Mouse (Mus musculus): ENCODE data around the gene Gramd4. TPM values are rescaled to one million over a fixed set of nuclear protein-coding genes. Genes with fewer than 3 reads are reported as not detected.
"Not testable (repeated sequence)": the region's sequence is repeated elsewhere in the genome, so short reads cannot be mapped to it uniquely, and the experiment has no call there.

Gramd4 gene
- polyA plus RNA-seq, 1 experiment = 17.5 TPM

DNA sequence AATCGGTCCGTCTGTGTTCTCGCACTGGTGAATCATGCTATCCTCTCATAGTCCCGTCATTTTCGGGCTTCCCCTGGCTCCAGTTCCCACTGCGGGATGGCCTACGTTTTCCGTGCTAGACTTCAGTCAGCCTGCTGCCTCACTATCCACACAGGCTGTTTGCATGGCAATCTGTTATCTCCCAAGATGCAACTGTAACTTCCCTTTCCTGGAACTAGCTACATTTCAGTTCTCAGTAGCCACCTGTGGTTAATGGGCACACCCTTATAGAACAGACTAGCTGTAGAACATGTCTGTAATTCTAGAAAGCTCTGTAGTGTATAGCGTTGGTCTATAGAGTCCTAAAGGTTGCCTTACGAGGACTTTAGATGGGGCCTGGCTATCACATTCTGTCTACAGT is 6.3 kb upstream of the Gramd4 start:
- no peak for DNase-seq (ENCODE audit: low spot score)

DNA sequence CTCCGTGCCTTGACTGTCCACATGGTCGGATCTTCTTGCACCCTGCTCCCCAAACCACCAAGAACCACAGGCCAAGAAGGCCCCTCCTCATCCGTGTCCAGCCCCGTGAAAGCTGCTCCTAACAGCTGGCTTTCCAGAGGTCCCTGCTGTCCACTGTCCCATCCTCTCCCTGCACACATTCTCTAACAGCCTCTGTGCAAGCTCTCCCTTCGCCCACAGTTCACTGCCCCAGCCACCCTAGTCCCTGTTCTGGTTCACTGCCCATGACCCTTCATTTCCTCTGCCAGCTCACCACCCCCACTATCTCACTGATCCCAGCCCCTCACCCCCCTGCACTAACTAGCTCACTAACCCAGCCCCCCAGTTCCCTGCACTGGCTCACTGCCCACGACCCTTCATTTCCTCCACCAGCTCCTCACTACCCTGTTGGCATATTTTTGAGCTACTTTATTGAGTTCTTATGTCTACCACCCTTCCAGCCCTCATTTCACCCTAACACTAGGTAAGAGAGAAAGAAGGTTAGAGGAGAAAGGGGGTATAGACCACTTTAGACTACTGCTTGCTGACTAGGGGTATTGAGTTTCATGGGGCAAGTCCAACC is 5.5 kb upstream of the Gramd4 start:
- DNase-seq (ENCODE audit: low spot score) = no peak

DNA sequence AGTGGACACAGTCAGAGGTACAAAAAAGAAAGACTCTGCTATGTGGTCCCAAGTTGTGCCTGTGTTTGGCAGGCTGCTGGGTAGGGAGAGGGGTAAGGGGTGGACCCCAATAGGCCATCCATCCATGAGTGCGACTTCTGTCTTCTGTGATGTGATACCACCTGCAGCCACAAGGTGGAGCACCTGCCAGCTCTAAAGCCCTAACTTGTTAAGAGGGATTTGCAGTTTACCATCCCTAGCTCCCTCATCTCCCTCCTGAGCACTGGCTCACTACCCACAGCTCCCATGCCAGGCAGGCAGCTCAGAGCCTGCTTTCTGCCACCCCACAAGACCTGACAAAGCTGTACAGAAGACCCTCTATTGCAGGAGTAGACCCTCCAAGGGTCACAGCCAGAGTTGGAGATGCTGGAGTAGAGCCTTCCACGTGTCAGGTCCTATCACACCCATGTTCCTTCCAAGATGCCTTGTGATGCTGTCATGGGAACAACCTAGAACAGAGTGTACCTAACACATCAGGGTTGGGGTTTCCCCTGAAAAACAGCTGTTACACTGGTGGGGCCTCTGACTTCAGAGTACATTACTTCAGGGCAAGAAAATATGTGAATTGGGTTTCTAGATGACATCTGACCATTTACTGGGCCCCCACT is 3.5 kb upstream of the Gramd4 start:
- peak; percentile 67 for DNase-seq (ENCODE audit: low spot score)

DNA sequence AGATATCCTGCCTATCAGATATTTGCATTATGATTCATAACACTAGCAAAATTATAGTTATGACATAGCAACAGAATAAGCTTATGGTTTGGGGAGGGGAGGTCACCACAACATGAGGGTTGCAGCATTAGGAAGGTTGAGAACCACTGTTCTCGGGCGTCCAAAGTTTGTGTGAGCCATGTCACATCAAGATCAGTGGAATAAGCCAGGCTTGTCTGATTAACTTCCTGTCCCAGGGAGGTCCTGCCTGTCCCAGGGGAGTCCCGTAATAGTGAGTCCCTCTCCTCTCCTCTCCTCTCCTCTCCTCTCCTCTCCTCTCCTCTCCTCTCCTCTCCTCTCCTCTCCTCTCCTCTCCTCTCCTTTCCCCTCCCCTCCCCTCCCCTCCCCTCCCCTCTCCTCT is 2.6 kb upstream of the Gramd4 start:
- DNase-seq (ENCODE audit: low spot score) = not testable (repeated sequence)

DNA sequence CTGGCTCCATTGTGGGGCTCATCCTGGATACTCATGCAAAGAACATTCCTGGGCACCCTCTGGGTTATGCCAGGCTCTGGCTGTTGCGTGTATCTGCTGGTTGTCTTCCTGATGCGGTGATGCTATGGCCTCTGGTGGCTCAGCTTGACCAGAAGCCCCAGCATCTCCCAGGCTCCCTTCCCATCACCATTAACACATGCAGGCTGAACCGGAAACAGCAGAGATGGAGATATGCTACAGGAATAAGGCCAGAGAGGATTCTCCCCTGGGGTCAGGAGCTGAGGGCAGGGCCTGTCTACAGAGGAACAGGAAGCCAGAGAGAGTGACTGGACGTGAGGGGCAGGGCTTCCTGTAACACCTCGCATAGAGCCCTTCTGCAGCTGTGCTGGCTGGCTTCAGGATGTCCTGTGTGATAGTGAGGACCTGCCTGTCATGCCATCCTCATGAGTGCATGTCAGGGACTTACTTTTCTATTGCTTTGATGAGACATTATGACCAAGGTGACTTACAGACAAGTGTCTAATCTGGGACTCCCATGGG is 1.2 kb upstream of the Gramd4 start:
- no peak for DNase-seq (ENCODE audit: low spot score)

DNA sequence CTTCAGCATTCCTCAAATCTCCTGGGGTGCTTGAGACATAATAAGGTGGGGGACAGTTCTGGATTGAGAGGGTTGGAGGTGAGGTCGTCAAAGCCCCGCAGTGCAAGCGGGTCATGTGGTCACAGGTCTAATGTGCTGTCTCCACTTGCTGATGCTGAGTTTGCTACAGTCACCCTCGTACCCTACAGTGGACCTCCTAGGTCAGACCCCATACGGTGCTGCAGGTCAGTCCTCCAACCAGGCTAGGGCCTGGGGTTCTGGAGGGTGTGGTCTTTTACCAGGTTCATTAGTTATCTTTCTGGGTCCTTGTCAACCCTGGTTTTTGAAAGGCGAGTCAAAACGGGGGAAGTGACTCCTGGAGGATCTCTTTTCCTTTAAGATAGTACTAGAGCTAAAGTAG is 413 bp downstream of the Gramd4 start:
- no peak for DNase-seq (ENCODE audit: low spot score)

DNA sequence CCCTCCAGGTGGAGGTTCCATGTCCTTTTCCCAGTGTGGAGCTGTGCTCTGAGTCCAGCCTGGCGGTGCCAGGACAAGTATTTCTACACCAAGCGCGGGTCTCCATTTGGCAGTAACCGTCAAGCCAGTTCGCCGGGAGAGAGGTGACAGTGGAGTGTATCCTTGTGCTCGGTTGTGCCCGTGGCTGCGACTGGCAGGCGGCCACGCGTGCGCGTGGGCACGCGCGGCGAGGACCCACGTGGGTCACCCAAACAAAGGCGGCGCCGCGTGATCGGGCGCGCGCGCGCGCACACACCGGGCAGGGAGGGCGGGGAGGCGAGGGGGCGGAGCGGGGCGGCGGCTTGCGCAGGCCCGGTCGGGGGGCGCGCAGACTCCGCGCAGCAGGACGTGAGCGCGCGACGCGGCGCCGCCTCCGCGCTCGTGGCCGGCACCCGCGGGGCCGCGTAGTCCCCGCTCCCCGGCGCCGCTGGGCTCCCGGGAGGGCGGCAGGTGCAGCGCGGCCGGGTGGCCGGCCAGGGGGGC is 960 bp downstream of the Gramd4 start:
- peak; percentile 59 for DNase-seq (ENCODE audit: low spot score)

DNA sequence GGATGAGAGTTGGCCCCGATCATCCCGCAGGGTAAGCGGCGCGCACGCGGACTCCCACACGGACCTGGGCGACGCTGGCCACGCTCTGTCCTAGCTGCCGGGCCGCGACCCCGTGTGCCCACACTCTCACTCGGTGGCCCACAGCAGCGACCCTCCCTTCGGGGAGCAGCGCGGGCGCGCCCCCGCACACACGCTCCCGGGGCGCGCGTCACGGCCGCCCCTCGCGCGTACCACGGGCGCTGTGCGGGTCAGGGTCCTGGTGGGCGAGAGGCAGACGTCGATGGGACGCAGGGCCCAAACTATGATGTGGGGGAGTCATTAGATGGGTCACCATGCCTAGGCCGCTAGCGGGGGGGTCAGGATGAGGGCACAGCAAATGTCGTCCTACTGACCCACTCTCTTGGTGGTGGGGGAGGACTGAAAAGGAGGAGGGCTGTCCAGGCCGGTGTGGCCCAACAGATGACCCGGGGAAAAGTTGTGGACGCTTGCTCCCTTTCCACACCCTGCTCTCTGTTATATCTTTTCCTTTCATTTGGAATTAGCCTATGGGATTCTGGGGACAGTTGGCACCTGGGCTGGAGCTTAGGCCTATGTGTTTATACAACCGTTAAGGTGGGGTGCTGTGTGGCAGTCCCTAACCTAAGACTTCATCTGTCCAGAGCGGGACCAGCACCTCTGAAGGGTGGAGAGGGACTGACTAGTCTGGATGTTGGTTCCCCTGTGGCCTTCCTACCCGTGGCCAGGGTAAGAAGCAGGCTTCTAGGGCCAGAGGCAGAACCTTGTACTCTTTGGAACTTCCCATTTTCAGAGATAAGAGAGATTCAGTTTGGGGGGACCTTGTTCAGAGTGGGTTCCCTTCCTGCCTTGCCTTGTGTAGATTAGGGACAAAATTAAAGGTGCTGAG is 1.7 kb downstream of the Gramd4 start:
- no peak for DNase-seq (ENCODE audit: low spot score)

DNA sequence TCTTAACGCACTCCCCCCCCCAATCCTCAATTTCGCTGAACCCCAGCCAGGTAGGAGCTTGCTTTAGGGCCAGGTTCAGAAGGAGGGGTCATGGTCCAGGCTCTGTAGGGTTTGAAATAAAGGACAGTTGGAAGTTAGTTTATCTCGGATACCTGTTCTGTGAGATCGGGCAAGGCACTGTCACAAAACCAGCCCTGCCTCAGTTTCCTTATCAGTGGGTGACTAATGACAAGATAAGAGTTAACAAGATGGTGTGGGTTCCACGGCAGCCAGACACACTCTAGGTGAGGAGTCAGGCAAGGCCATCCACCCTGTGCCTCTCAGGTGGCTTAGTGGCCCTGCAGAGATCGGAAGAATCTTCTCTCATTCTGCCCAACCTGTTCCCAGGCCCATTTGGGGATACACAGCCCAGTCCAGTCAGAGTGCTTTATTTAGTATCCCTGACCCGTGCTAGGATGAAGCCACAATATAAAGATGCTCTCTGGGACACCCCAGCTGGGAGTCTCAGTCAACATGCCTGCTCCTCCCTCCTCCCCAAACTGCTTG is 2.4 kb downstream of the Gramd4 start:
- DNase-seq (ENCODE audit: low spot score) = no peak

DNA sequence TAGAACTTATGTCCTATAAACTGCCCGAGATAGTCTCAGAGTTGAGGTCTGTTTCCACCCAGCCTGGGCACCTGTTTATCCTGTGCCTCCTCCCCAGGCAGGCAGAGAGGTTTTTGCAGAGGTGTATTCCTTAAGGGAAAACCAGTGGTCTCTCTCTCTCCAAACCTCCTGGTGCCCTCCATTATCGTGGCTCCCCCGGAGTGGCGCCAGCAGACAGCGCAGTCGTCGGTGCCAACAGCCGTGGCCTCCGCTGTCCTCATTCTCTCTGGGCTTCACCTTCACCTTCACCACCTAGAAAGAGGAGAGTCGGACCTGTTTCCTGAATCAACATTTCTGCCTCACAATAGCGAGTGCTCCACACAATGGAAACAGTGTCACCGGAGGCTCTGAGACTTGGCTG is 3.1 kb downstream of the Gramd4 start:
- DNase-seq (ENCODE audit: low spot score) = no peak

DNA sequence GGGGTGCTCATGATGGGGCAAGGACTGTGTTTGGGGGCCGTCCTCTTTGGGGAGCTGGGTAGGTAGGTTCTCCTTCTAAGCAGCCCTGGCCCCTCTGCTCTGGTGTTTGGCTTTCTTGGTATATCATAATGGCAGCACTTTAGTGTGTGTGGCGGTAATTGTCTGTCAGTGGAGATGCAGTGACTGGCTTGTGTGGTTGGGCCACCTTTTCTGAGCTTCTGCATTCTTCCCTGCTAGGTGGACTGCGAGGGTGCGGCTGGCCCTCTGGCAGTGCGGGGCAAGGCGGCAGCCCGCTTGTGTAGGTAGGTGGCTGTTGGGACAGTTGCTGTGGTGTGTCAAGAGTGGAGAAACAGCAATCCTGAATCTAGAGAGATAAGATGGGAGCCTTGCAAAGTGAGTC is 3.7 kb downstream of the Gramd4 start:
- DNase-seq (ENCODE audit: low spot score) = no peak

DNA sequence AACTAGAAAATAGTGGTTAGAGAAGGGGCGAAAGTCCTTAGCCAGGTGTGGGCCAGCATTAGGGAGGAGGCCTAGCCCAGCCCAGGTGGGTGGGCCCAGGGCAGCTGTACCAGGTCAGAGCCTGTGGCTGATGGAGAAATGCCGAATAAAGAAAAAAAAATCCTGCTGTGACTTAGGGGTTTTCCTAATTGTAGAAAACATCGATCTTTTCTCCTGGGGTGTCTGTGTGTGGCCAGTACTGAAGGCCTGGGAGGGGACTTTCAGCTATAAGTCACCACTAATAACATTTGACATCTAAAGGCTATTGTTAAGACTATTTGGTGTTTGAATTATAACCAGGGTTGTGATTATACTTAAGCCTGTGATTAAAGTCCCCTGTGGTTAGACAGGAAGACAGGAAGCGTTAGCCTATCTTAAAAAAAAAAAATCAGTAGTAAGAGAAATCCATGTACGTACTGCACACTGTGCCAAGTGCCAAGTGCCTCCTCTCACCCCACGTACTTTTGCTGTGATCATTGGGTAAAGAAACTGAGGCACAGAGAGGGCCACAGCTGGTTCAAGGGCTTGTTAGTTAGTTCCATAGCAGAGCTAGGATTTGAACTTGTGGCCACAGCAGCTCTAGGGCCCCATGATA is 4.5 kb downstream of the Gramd4 start:
- DNase-seq (ENCODE audit: low spot score) = no peak

DNA sequence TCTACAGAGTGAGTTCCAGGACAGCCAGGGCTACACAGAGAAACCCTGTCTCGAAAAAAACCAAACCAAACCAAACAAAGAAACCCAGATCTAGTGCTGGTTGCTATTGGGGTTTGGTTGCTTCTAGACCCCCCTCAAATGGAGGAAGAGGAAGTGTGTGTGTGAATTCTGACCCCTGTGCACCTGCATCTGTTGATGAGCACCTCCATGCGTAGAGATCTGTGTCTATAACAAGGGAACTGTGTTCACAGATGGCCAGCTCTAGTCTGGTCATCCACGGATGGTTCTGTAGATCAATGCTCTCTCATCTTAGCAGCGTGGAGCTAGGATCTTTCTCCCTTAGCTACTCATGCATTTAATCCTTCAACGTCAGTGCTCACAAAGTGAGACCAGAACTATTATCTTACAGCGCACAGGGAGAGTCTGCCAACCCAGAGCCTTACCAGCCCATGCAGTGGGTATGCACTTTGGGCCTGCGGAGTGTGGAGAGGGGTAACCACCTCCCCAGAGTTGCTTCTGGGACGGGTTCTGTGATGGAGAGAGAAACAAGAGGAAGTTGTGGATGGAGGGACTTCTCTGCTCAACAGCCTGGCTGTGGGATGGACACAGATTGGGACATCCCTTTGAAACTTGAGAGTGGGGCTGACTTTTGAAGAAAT is 6.8 kb downstream of the Gramd4 start:
- DNase-seq (ENCODE audit: low spot score) = no peak

DNA sequence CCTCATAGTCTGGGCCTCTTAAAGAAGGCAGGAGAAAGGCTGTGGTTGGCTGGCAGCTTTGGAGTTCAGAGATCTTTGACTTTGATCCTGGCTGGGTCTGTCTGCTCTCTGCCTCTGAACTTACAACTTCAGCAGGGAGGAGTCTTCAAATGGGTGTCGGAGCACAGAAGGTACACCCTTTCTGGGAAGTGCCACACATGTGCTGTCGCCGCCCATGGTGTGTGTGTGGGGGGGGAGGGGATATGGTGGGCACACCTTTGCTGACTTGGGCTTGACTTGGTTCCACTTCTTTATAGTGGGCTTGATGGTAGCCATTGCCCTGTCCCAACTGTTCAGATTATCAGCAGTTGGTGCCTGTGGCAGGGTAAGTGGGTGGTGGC is 7.3 kb downstream of the Gramd4 start:
- no peak for DNase-seq (ENCODE audit: low spot score)

DNA sequence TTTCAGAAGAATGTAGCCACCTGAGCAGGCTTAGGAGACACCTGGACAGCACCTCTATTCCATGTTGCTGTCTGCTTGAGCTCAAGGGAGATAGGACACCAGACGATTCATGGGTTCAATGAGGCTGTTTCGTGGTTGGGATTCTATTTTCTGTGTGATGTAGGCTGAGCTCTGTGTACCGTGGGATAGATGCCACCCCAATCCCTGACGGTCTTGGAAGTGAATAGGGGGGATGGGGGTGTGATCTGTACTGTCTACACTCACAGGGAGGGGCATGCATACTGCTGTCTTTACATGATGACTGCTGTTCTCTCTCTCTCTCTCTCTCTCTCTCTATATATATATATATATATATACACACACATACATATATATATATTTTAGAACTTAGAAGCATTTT is 7.9 kb downstream of the Gramd4 start:
- no peak for DNase-seq (ENCODE audit: low spot score)

DNA sequence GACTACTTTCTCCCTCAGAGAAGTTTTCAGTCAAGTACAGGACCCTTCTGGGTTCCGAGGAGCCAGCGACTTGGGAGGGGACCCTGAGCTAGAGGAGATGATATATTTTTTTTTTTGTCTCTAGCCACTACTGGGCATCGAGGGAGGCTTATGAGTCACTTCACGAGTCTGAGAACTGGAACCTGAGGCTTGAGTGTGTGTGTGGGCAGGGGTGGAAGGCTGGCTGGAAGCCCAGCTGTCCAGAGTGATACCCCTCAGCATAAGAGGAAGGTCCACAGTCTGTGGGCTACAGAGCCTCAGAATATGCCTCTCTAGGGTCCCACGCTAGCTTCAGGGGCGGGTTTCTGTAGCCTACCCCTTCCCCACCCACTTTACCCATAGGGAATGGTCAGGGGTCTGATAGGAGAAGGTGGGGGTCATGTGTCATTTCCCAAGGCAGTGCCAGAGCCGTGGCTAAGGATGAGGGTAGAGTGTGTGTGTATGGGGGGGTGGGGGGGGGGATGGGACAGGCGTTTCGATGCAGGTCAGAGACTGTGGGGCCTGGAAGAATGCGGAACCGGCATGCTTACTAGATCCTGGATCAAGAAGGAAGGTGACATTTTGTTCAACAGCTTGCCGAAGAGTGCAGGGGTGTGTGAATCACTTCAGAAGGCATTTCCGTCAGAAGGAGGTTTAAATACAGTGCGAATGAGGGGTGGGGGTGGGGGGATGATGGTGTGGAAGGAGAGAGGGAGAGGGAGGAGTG is 9.5 kb downstream of the Gramd4 start:
- no peak for DNase-seq (ENCODE audit: low spot score)

DNA sequence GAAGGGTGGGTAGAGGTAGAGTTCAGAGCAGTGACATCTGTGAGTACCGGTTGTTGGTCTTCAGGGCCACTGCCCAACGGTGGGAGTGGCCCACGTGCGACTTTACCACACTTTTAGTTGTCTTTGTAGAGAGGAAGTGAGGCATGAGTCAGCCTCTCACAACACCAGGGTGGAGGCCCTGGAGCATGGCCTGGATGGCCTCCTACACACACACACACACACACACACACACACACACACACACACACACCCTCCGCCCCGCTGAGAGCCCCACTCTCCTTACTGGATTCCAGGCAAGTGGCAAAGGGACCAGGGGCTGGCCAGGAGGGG is 10.1 kb downstream of the Gramd4 start:
- no peak for DNase-seq (ENCODE audit: low spot score)

DNA sequence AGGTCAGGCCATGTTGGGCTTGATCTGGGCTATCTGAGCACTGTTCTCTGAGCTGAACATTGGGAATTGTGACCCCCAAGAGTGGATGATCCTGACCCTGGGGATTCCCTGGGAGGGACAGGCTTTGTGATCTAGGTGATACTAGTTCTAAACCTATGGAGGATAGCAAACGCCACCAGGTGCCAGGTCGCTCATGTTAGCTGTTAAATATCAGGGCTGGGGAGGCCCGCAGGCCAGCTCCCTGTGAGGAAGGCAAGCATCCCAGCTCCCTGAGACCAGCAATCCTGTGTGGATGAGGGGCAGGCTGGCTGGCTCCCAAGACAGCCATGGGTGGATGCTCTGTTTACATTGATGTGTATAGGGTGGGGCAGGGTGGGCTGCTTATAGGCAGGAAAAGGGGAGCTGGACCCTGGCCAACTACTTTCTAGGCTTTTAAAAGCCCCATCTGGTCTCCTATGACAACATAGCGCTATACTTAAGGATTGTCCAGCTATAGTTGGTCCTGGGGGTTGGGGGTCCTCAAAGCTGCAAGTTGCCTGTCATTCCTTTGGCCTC is 10.5 kb downstream of the Gramd4 start:
- DNase-seq (ENCODE audit: low spot score) = no peak

DNA sequence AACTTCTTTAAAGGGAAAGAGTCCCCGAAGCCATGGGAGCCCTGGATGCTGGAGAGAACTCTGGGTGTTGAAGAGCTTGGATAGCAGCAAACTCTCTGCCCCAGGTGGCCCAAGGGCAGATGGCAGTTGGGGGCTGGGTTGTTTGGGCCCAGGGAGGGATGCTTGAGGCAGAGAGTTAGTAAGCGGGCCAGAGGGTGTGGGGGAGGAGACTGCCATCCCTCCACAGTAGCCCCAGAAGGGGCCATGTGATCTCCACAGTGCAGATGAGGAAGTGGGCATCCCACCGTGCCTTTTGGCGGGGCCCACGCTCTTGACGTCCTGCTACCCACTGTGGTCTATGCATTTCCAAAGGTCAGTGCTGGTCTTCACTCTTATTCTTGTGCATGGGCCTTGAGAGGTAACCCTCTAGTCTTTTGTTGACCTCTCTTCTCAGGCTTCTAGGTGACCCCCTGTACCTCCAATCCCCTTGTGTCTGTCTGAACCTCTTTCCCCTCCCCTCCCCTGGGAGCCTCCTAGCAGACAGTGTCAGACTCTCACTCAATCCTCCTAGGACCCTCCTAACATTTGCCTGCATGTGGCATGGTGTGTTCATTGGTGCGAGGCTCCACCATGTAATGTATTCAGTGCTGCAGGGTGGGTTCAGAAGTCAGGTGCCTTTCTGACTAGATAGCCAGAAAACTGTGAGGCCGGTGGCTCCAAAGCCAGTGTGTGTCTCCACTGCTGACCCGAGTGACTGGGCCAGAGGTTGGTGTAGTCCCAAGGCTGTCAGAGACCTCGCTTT is 11.7 kb downstream of the Gramd4 start:
- DNase-seq (ENCODE audit: low spot score) = no peak
